Mouse (Mus musculus) spleen, adult 2 months (tissue): ENCODE measurements around the gene 9530077C05Rik.

ENCODE experiments used
- CTCF ChIP-seq: fragments of 200-500 bp; IDR thresholded peaks from 2 replicates; pipeline ENCODE4 v1.5.1; 2011; ENCODE audit warnings: mild to moderate bottlenecking, inconsistent platforms; ENCODE audit not compliant: insufficient read depth, insufficient read length, insufficient replicate concordance; ENCODE audit errors: extremely low read depth
- POLR2A ChIP-seq: fragments of 200-500 bp; IDR thresholded peaks from 2 replicates; pipeline ENCODE4 v1.6.1; 2011; ENCODE audit warnings: low read depth, low read length, inconsistent platforms

- TF ChIP-seq CTCF (no peak), POLR2A (no peak)
These were observed 37.1 kb downstream of the 9530077C05Rik start for GRCm38 (mm10) chr9:22448420-22448819.
